Mouse (Mus musculus) heart, embryonic 10.5 days (tissue): ENCODE data around the gene Zfp609. TPM values are rescaled to one million over a fixed set of nuclear protein-coding genes. Genes with fewer than 3 reads are reported as not detected.

ENCODE experiments used
- DNase-seq: peaks from one replicate; pipeline ENCODE4 v3.0.0-alpha.2; 2017; ENCODE audit warnings: low spot score
- H3K27ac ChIP-seq: fragments of 300-500 bp; sonication (generic); 2 replicates; pipeline ENCODE4 v1.5.1; 2016; ENCODE audit warnings: mild to moderate bottlenecking
- H3K27me3 ChIP-seq: fragments of 300-500 bp; sonication (generic); 2 replicates; pipeline ENCODE4 v1.6.1; 2016; ENCODE audit warnings: mild to moderate bottlenecking; ENCODE audit not compliant: poor library complexity, insufficient read depth, severe bottlenecking
- H3K36me3 ChIP-seq: fragments of 300-500 bp; sonication (generic); 2 replicates; pipeline ENCODE4 v1.6.1; 2016; ENCODE audit warnings: mild to moderate bottlenecking, moderate library complexity
- H3K4me1 ChIP-seq: fragments of 300-500 bp; sonication (generic); 2 replicates; pipeline ENCODE4 v1.6.1; 2016; ENCODE audit warnings: mild to moderate bottlenecking
- H3K4me3 ChIP-seq: fragments of 300-500 bp; sonication (generic); 2 replicates; pipeline ENCODE4 v1.5.1; 2016; ENCODE audit warnings: mild to moderate bottlenecking, moderate library complexity
- H3K9me3 ChIP-seq: fragments of 300-500 bp; sonication (generic); 2 replicates; pipeline ENCODE4 v1.6.1; 2016; ENCODE audit warnings: mild to moderate bottlenecking, moderate library complexity
- WGBS: fragments of 180-500 bp; shearing (Covaris S2); methylation state at CpG from one replicate; pipeline ENCODE4 v1.1.7; 2016; 5-methylcytosine and 5-hydroxymethylcytosine counted together
- polyA plus RNA-seq: library from polyadenylated mRNA; unstranded; fragments of >200 nt; fragmentation: Nextera tagmentation; extraction: Ambion mirVana; gene quantifications from 2 replicates; pipeline ENCODE4 v1.2.1, GENCODE M21; 2016

Gene Zfp609
- polyA plus RNA-seq, 1 experiment from 2014 or later = 7.7 TPM

DNA sequence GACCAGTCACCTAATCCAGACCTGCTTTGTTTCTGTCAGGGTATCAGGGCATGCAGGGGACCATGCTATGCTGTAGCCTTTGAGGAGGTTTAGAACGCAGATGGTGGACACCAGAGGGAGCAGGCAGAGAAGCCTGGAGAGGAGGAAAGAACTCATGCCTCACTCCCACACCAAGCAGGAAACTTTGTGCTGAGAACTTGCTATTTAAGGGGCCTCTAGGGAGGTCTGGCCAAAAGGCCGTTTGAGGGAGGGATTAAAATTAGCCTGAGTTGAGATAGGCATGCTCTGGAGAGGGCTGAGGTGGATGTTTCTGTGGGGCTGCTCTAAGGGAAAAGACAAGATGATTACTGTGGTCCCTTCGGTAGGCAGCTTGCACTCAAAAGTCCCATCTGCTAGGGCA is 181.4 kb downstream of the Zfp609 start:
- H3K9me3 ChIP-seq = no peaks in the 10 kb centered on the region
- H3K27ac ChIP-seq = peak overlapping the region; percentile 87
- 17% methylated on average over 3 of the region's 3 CpGs for WGBS
- H3K4me1 ChIP-seq = peaks cover 84% of the 10 kb centered on the region
- H3K4me3 ChIP-seq = peak overlapping the region; percentile 13
- H3K27me3 ChIP-seq = no peaks in the 10 kb centered on the region
- peaks cover under 1% of the 10 kb centered on the region; the same call in 1 of the 2 replicates for H3K36me3 ChIP-seq
- no peak for DNase-seq

DNA sequence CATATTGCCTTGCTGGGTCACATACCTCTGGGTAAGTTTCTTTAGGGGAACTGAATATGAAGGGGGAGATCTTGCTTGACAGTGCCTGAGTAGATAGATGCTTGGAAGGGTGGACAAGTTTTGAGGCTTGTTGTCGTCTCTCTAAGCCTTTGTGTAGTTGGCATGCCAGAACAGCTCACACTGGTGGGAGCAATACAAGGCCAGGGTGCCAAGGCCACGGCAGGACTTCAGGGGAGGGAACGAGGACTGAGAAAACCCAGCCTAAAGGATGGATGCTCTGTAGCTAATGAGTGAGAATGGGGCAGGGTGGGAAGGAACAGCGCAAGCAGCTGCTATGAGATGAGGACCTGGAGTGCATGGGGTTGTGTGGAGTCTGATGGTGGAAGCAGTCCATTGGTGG is 182.4 kb downstream of the Zfp609 start:
- H3K4me3 ChIP-seq = no peak overlapping the region
- H3K9me3 ChIP-seq = no peaks in the 10 kb centered on the region
- H3K4me1 ChIP-seq = peaks cover 84% of the 10 kb centered on the region
- no peak for DNase-seq
- WGBS = 85% methylated on average over 4 of the region's 4 CpGs
- H3K27ac ChIP-seq = peak overlapping the region; percentile 87
- no peaks in the 10 kb centered on the region for H3K27me3 ChIP-seq
- H3K36me3 ChIP-seq = no peaks in the 10 kb centered on the region

DNA sequence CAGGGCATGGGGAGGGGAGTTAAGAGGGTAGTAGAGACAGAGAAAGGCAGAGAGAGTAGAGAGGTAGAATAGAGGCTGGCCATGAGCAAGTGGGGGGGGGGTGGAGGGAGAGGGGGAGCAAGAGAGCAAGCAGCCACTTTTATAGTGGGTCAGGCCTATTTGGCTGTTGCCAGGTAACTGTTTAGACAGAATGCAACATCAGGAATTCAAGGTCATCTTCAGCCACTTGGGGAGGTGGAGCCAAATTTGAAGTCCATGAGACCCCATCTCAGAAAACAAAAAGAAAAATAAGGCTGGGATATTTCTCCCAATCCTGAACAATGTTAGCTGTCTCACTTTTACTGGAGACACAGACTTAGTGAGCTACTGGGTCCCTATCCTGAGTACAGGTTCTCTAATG is 184.8 kb downstream of the Zfp609 start:
- no peak for DNase-seq
- H3K27me3 ChIP-seq = no peaks in the 10 kb centered on the region
- H3K4me1 ChIP-seq = peaks cover 82% of the 10 kb centered on the region
- 0 out of 2 replicates have a peak overlapping the region, but pooled peaks have one; percentile 81 for H3K27ac ChIP-seq
- H3K36me3 ChIP-seq = no peaks in the 10 kb centered on the region; the same call in 1 of the 2 replicates
- no peak overlapping the region for H3K4me3 ChIP-seq
- no peaks in the 10 kb centered on the region for H3K9me3 ChIP-seq

Other genes starting within 250 kb of the Zfp609 start
- gene Plekho2, start 247.5 kb downstream of the Zfp609 start, polyA plus RNA-seq = 12.8 and 14.2 TPM in 2 replicates
- gene Pif1, start 240.4 kb downstream of the Zfp609 start, polyA plus RNA-seq = 16.7 and 17.7 TPM in 2 replicates
- gene Rbpms2, start 197.9 kb downstream of the Zfp609 start, polyA plus RNA-seq = 117 and 179 TPM in 2 replicates
- 268 and 288 TPM in 2 replicates for gene Oaz2, start 159.6 kb downstream of the Zfp609 start, polyA plus RNA-seq
- 131 and 183 TPM in 2 replicates for gene Pclaf, start 62.7 kb upstream of the Zfp609 start, polyA plus RNA-seq
- 27.9 and 29.0 TPM in 2 replicates for gene Trip4, start 81.2 kb upstream of the Zfp609 start, polyA plus RNA-seq
- 14.2 and 14.9 TPM in 2 replicates for gene Csnk1g1, start 81.4 kb upstream of the Zfp609 start, polyA plus RNA-seq
- gene Ppib, start 232.7 kb upstream of the Zfp609 start, polyA plus RNA-seq = 448 and 551 TPM in 2 replicates
- 2.1 and 3.1 TPM in 2 replicates for gene Snx22, start 242.2 kb upstream of the Zfp609 start, polyA plus RNA-seq